Mouse (Mus musculus) heart, embryonic 13.5 days (tissue): Measurements from ENCODE around the gene B230217C12Rik. TPM values are rescaled to one million over a fixed set of nuclear protein-coding genes. Genes with fewer than 3 reads are reported as not detected.
A peak's percentile ranks its signal among the peaks of the same experiment; 100 is the strongest.
"Not testable (repeated sequence)": the region's sequence is repeated elsewhere in the genome, so short reads cannot be mapped to it uniquely, and the experiment has no call there.

Experiments
- ATAC-seq: fragments of 200-750 bp; cut with Nextera tagmentation; 2 replicates; pipeline ENCODE4 v1.8.0; 2017; ENCODE audit warnings: moderate TSS enrichment; ENCODE audit not compliant: insufficient number of reproducible peaks, low FRiP score, low TSS enrichment; ENCODE audit errors: extremely low read depth
- H3K27ac ChIP-seq: fragments of 300-500 bp; sonication (generic); replicated peaks from 2 replicates; pipeline ENCODE4 v1.5.1; 2015; ENCODE audit warnings: moderate library complexity, mild to moderate bottlenecking, inconsistent platforms
- H3K27me3 ChIP-seq: fragments of 300-500 bp; sonication (generic); replicated peaks from 2 replicates; pipeline ENCODE4 v1.6.1; 2015; ENCODE audit warnings: mild to moderate bottlenecking, inconsistent platforms
- H3K36me3 ChIP-seq: fragments of 300-500 bp; sonication (generic); 2 replicates; pipeline ENCODE4 v1.6.1; 2015; ENCODE audit warnings: mild to moderate bottlenecking, inconsistent platforms
- H3K4me1 ChIP-seq: fragments of 300-500 bp; sonication (generic); 2 replicates; pipeline ENCODE4 v1.6.1; 2015; ENCODE audit warnings: inconsistent platforms
- H3K4me2 ChIP-seq: fragments of 300-500 bp; sonication (generic); 2 replicates; pipeline ENCODE4 v1.6.1; 2015; ENCODE audit warnings: inconsistent platforms, mild to moderate bottlenecking, moderate library complexity
- H3K4me3 ChIP-seq: fragments of 300-500 bp; sonication (generic); 2 replicates; pipeline ENCODE4 v1.5.1; 2015; ENCODE audit warnings: moderate library complexity, mild to moderate bottlenecking, inconsistent platforms
- H3K9ac ChIP-seq: fragments of 300-500 bp; sonication (generic); 2 replicates; pipeline ENCODE4 v1.6.1; 2015; ENCODE audit warnings: inconsistent platforms, mild to moderate bottlenecking, moderate library complexity
- H3K9me3 ChIP-seq: fragments of 300-500 bp; sonication (generic); 2 replicates; pipeline ENCODE4 v1.6.1; 2016; ENCODE audit warnings: inconsistent platforms
- WGBS: fragments of 180-500 bp; shearing (Covaris S2); methylation state at CpG from one replicate; pipeline ENCODE4 v1.1.7; 2015; ENCODE audit warnings: mixed read lengths; 5-methylcytosine and 5-hydroxymethylcytosine counted together
- polyA plus RNA-seq: library from polyadenylated mRNA; unstranded; fragments of >200 nt; fragmentation: Nextera tagmentation; extraction: Ambion mirVana; gene quantifications from 2 replicates; pipeline ENCODE4 v1.2.1, GENCODE M21; 2015

Gene B230217C12Rik
- polyA plus RNA-seq, 1 experiment from 2014 or later: 5.5 TPM

DNA sequence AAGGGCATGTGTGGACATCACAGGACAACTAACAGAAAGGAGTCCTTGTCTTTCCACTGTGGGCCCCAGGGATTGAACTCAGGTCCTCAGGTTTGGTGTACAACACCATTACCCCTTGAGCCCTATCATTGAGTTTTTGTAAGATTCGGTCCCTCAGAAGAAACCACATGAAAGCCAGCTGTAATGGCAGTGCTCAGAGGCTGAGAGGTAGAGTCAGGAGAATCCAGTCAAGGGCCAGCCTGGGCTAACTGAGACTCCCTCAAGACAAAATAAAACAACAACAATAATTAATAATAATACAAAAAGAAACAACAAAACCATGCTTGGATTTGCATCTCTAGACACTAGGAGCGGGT lies 467 bp upstream of the B230217C12Rik start:
- Histone ChIP-seq H3K27ac (peak overlapping the region; percentile 78), H3K9ac (peak overlapping the region; percentile 80; the same call in 1 of the 2 replicates), H3K4me1 (peaks cover 29% of the 10 kb centered on the region), H3K36me3 (peaks cover 32% of the 10 kb centered on the region), H3K27me3 (no peaks in the 10 kb centered on the region), H3K9me3 (no peaks in the 10 kb centered on the region), H3K4me3 (peak overlapping the region; percentile 60), H3K4me2 (peak overlapping the region; percentile 80)
- no peak for ATAC-seq
- WGBS: 60% methylated on average over 2 of the region's 2 CpGs

DNA sequence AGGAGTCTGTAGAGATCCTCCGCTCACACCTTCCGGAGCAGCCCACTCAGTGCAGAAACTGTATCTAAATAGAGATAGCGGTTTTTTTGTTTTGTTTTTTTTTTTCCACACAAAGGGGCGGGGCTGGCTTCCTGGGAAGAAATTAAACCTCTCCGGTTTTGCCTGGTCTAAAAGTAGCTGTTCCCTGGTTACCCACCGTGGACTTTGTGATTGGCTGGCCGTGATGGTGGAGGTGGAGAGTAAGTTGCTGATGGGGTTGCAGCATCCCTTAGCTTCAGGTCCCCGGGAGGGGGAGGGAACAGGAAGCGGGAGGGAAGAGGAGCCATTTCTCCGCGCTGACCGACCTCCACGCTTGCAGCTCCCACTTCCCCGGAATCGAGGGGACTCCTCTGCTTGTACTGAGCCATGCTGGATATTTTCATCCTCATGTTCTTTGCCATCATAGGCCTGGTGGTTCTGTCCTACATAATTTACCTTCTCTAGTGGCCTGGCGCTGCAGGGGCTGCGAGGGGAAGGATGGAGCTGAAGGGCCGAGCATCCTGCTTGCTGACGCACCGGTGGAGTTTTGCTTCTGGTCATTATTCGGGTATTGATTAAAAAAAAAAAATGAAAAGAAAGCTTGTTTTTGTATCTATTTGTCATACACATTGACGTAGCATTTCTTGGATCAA lies 546 bp downstream of the B230217C12Rik start:
- Histone ChIP-seq H3K4me1 (peaks cover 29% of the 10 kb centered on the region), H3K36me3 (peaks cover 22% of the 10 kb centered on the region), H3K4me2 (peak overlapping the region; percentile 80), H3K27me3 (no peaks in the 10 kb centered on the region), H3K27ac (peak overlapping the region; percentile 78), H3K9me3 (no peaks in the 10 kb centered on the region), H3K9ac (peak overlapping the region; percentile 80), H3K4me3 (peak overlapping the region; percentile 60)
- peak; percentile 29; the same call in 1 of the 2 replicates for ATAC-seq
- 3% methylated on average over 22 of the region's 22 CpGs for WGBS

GRCm38 (mm10) chr11:97842001-97842400 lies 1.4 kb downstream of the B230217C12Rik start:
- Histone ChIP-seq H3K27ac (no peak overlapping the region), H3K4me3 (no peak overlapping the region), H3K4me1 (peaks cover 21% of the 10 kb centered on the region), H3K9ac (no peak overlapping the region), H3K27me3 (no peaks in the 10 kb centered on the region), H3K36me3 (peaks cover 13% of the 10 kb centered on the region), H3K9me3 (no peaks in the 10 kb centered on the region), H3K4me2 (peak overlapping the region; percentile 80)
- ATAC-seq: no peak
- 52% methylated on average over 4 of the region's 4 CpGs for WGBS

DNA sequence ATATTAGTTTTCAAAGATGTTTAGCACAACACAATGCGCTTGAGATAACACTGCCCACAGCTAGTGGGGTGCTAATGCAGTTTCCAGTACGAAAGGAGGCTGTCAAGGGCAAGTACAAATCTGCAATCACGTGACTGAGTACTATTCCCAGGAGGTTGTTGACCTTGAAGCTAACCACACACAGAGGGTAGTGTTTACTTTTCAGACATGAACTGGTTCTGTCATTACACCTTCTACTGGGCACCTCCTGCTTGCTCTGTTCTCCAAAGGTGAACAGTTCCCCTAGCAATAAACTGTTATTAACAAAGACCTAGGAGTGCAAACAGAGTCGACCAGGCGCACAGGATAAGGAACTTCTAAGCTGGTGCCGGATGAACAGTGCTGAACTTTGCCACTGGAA lies 9.8 kb downstream of the B230217C12Rik start:
- no peak overlapping the region for H3K4me3 ChIP-seq
- H3K4me2 ChIP-seq: no peak overlapping the region
- no peaks in the 10 kb centered on the region for H3K9me3 ChIP-seq
- H3K27me3 ChIP-seq: no peaks in the 10 kb centered on the region
- H3K4me1 ChIP-seq: peaks cover 4% of the 10 kb centered on the region
- H3K27ac ChIP-seq: peak overlapping the region; percentile 75
- 47% methylated on average over 6 of the region's 6 CpGs for WGBS
- H3K36me3 ChIP-seq: no peaks in the 10 kb centered on the region
- H3K9ac ChIP-seq: no peak overlapping the region
- ATAC-seq: no peak

DNA sequence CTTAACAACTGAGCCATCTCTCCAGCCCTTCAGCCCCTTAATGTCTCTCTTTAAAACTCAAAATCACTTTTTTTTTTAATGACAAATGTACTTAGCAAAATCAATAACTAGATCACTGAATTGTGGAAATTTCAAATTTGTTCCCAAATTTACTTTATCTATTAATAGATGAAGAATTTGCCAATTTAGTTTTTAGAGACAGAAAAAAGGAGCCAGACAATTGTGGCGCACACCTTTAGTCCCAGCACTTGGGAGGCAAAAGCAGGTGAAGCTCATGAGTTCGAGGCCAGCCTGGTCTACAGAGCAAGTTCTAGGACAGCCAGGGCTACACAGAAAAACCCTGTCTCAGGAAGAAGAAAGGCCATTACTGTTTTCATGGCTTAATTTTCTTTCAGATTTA lies 11.0 kb downstream of the B230217C12Rik start:
- Histone ChIP-seq H3K27me3 (no peaks in the 10 kb centered on the region), H3K27ac (no peak overlapping the region), H3K36me3 (no peaks in the 10 kb centered on the region), H3K4me3 (no peak overlapping the region), H3K9ac (no peak overlapping the region), H3K9me3 (no peaks in the 10 kb centered on the region), H3K4me1 (peaks cover 4% of the 10 kb centered on the region), H3K4me2 (no peak overlapping the region)
- no peak for ATAC-seq
- 81% methylated on average over 2 of the region's 2 CpGs for WGBS

GRCm38 (mm10) chr11:97855473-97855872 lies 14.9 kb downstream of the B230217C12Rik start:
- Histone ChIP-seq H3K27me3 (no peaks in the 10 kb centered on the region), H3K36me3 (no peaks in the 10 kb centered on the region), H3K4me3 (no peak overlapping the region), H3K9me3 (no peaks in the 10 kb centered on the region), H3K9ac (no peak overlapping the region), H3K4me2 (no peak overlapping the region), H3K4me1 (peaks cover 3% of the 10 kb centered on the region), H3K27ac (no peak overlapping the region)
- no peak for ATAC-seq
- WGBS: 85% methylated on average over 2 of the region's 2 CpGs

GRCm38 (mm10) chr11:97862148-97862547 lies 21.6 kb downstream of the B230217C12Rik start:
- H3K27me3 ChIP-seq: no peaks in the 10 kb centered on the region
- H3K4me2 ChIP-seq: no peak overlapping the region
- no peaks in the 10 kb centered on the region for H3K36me3 ChIP-seq
- H3K4me3 ChIP-seq: no peak overlapping the region
- H3K4me1 ChIP-seq: no peaks in the 10 kb centered on the region
- no peaks in the 10 kb centered on the region for H3K9me3 ChIP-seq
- no peak overlapping the region for H3K27ac ChIP-seq
- no peak for ATAC-seq
- H3K9ac ChIP-seq: no peak overlapping the region
- 63% methylated on average over 2 of the region's 2 CpGs for WGBS

- no peak overlapping the region for H3K9ac ChIP-seq
- no peaks in the 10 kb centered on the region for H3K4me1 ChIP-seq
- no peak overlapping the region for H3K4me3 ChIP-seq
- no peaks in the 10 kb centered on the region for H3K27me3 ChIP-seq
- H3K27ac ChIP-seq: no peak overlapping the region
- no peaks in the 10 kb centered on the region for H3K36me3 ChIP-seq
- 79% methylated on average over 5 of the region's 5 CpGs for WGBS
- H3K4me2 ChIP-seq: no peak overlapping the region
- no peaks in the 10 kb centered on the region for H3K9me3 ChIP-seq
- no peak for ATAC-seq
Observed at GRCm38 (mm10) chr11:97865421-97865820, 24.8 kb downstream of the B230217C12Rik start.

- H3K4me1 ChIP-seq: no peaks in the 10 kb centered on the region
- WGBS: 90% methylated on average over 3 of the region's 3 CpGs
- H3K36me3 ChIP-seq: no peaks in the 10 kb centered on the region
- H3K4me3 ChIP-seq: no peak overlapping the region
- H3K4me2 ChIP-seq: no peak overlapping the region
- H3K27me3 ChIP-seq: no peaks in the 10 kb centered on the region
- no peak for ATAC-seq
- H3K9ac ChIP-seq: no peak overlapping the region
- no peak overlapping the region for H3K27ac ChIP-seq
- no peaks in the 10 kb centered on the region for H3K9me3 ChIP-seq
Observed at GRCm38 (mm10) chr11:97866091-97866888, 25.7 kb downstream of the B230217C12Rik start.

GRCm38 (mm10) chr11:97867591-97867990 lies 27.0 kb downstream of the B230217C12Rik start:
- Histone ChIP-seq H3K9ac (no peak overlapping the region), H3K4me2 (no peak overlapping the region), H3K27ac (no peak overlapping the region), H3K4me3 (no peak overlapping the region), H3K4me1 (no peaks in the 10 kb centered on the region), H3K9me3 (no peaks in the 10 kb centered on the region), H3K27me3 (no peaks in the 10 kb centered on the region), H3K36me3 (no peaks in the 10 kb centered on the region)
- ATAC-seq: no peak
- 82% methylated on average over 3 of the region's 3 CpGs for WGBS

- H3K9ac ChIP-seq: not testable (repeated sequence)
- 79% methylated on average over 5 of the region's 5 CpGs for WGBS
Observed at GRCm38 (mm10) chr11:97872378-97872777, 31.8 kb downstream of the B230217C12Rik start.

GRCm38 (mm10) chr11:97874396-97874795 lies 33.8 kb downstream of the B230217C12Rik start:
- ATAC-seq: no peak
- Histone ChIP-seq H3K36me3 (no peaks in the 10 kb centered on the region), H3K9ac (no peak overlapping the region), H3K4me2 (no peak overlapping the region), H3K27ac (no peak overlapping the region), H3K4me3 (no peak overlapping the region), H3K27me3 (no peaks in the 10 kb centered on the region), H3K4me1 (no peaks in the 10 kb centered on the region), H3K9me3 (no peaks in the 10 kb centered on the region)
- WGBS: 83% methylated on average over 1 of the region's 1 CpGs

More at GRCm38 (mm10) chr11:97872378-97872777, 31.8 kb downstream of the B230217C12Rik start:
- not testable (repeated sequence) for H3K9me3 ChIP-seq, H3K27me3 ChIP-seq, ATAC-seq, H3K36me3 ChIP-seq, H3K4me2 ChIP-seq, H3K27ac ChIP-seq, H3K4me3 ChIP-seq, H3K4me1 ChIP-seq
